Mouse (Mus musculus): ENCODE results near the gene Clasp2. TPM values are rescaled to one million over a fixed set of nuclear protein-coding genes. Genes with fewer than 3 reads are reported as not detected.
A peak's percentile ranks its signal among the peaks of the same experiment; 100 is the strongest.
"Not testable (repeated sequence)": the region's sequence is repeated elsewhere in the genome, so short reads cannot be mapped to it uniquely, and the experiment has no call there.

Gene Clasp2
- total RNA-seq, 2 experiments from 2014 or later = 52.3 to 58.3 TPM

GRCm38 (mm10) chr9:113749356-113749755 is 8.1 kb downstream of the Clasp2 start:
- DNase-seq (ENCODE audit: low spot score in 2 of 2) = no peak

GRCm38 (mm10) chr9:113755888-113756719 is 14.8 kb downstream of the Clasp2 start:
- no peak for DNase-seq (ENCODE audit: low spot score in 2 of 2)

- DNase-seq (ENCODE audit: low spot score in 2 of 2) = no peak
Observed at GRCm38 (mm10) chr9:113758472-113758871, 17.2 kb downstream of the Clasp2 start.

GRCm38 (mm10) chr9:113759684-113760083 is 18.4 kb downstream of the Clasp2 start:
- DNase-seq (ENCODE audit: low spot score in 2 of 2) = no peak

- no peak for DNase-seq (ENCODE audit: low spot score in 2 of 2)
Observed at GRCm38 (mm10) chr9:113762389-113762788, 21.1 kb downstream of the Clasp2 start.

GRCm38 (mm10) chr9:113763123-113763522 is 21.9 kb downstream of the Clasp2 start:
- DNase-seq (ENCODE audit: low spot score in 2 of 2) = no peak

GRCm38 (mm10) chr9:113770640-113771039 is 29.4 kb downstream of the Clasp2 start:
- no peak for DNase-seq (ENCODE audit: low spot score in 2 of 2)

GRCm38 (mm10) chr9:113780863-113781262 is 39.6 kb downstream of the Clasp2 start:
- no peak for DNase-seq (ENCODE audit: low spot score in 2 of 2)

- no peak for DNase-seq (ENCODE audit: low spot score in 2 of 2)
Observed at GRCm38 (mm10) chr9:113782362-113783005, 41.2 kb downstream of the Clasp2 start.

- no peak for DNase-seq (ENCODE audit: low spot score in 2 of 2)
Observed at GRCm38 (mm10) chr9:113783674-113784073, 42.4 kb downstream of the Clasp2 start.

GRCm38 (mm10) chr9:113789283-113789682 is 48.0 kb downstream of the Clasp2 start:
- DNase-seq (ENCODE audit: low spot score in 2 of 2) = not testable (repeated sequence)

GRCm38 (mm10) chr9:113792651-113793512 is 51.6 kb downstream of the Clasp2 start:
- DNase-seq (ENCODE audit: low spot score in 2 of 2) = peak; percentile 29 to 70

GRCm38 (mm10) chr9:113793513-113793905 is 52.2 kb downstream of the Clasp2 start:
- DNase-seq (ENCODE audit: low spot score in 2 of 2) = no peak

GRCm38 (mm10) chr9:113793966-113794365 is 52.7 kb downstream of the Clasp2 start:
- DNase-seq (ENCODE audit: low spot score in 2 of 2) = no peak

- no peak for DNase-seq (ENCODE audit: low spot score in 2 of 2)
Observed at GRCm38 (mm10) chr9:113797206-113797605, 55.9 kb downstream of the Clasp2 start.

GRCm38 (mm10) chr9:113800671-113801070 is 59.4 kb downstream of the Clasp2 start:
- DNase-seq (ENCODE audit: low spot score in 2 of 2) = no peak

- no peak for DNase-seq (ENCODE audit: low spot score in 2 of 2)
Observed at GRCm38 (mm10) chr9:113802734-113803133, 61.5 kb downstream of the Clasp2 start.

- no peak for DNase-seq (ENCODE audit: low spot score in 2 of 2)
Observed at GRCm38 (mm10) chr9:113803751-113804150, 62.5 kb downstream of the Clasp2 start.

- no peak for DNase-seq (ENCODE audit: low spot score in 2 of 2)
Observed at GRCm38 (mm10) chr9:113805359-113805758, 64.1 kb downstream of the Clasp2 start.

GRCm38 (mm10) chr9:113811327-113811726 is 70.1 kb downstream of the Clasp2 start:
- no peak for DNase-seq (ENCODE audit: low spot score in 2 of 2)

GRCm38 (mm10) chr9:113811957-113812670 is 70.8 kb downstream of the Clasp2 start:
- DNase-seq (ENCODE audit: low spot score in 2 of 2) = no peak

Measured in gastrocnemius, postnatal 4 days (tissue).